ENCODE assay signal across 9 mouse cellular contexts in the genomic region with DNA sequence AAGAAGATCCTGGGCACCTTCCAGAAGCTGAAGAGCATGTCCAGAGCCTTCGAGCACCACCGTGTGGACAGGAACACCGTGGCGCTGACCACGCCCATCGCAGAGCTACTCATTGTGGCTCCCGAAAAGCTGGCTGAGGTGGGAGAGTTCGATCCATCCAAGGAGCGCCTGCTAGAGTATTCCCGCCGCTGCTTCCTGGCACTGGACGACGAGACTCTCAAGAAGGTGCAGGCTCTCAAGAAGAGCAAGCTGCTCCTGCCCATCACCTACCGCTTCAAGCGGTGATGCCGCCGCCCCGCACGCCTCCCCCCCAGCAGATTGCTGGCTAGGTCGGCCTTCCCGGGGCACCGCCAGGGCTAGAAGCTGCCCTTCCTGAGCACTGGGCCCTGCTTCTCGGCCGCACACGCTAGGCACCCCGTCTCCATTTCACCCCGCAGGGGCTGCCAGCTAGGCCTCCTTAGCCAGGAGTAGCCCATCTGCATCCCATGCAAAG. TPM values are rescaled to one million over a fixed set of nuclear protein-coding genes. Genes with fewer than 3 reads are reported as not detected.
DNase-seq lines count a peak whose midpoint lies in the region; ATAC-seq and TF ChIP-seq lines count a peak whose summit lies in the region.
"Had no signal": no experiment of that assay in that cellular context is flagged by ENCODE, and none has a peak within 500 bp of the region (broad histone marks: within the 10 kb centered on the region; RNA-seq: fewer than 3 reads in every experiment).

No protein-coding gene starts in this region.

- TF ChIP-seq POLR2A in testis, adult 2 months (IDR thresholded peaks at IDR 0.05; ENCODE audit: control insufficient read depth, low read depth, low read length): no peak; the same call in 1 of the 2 replicates

- peak overlapping the region; percentile 93 for H3K9ac ChIP-seq in heart, embryonic 12.5 days
- peak overlapping the region; percentile 95 for H3K9ac ChIP-seq in kidney, postnatal 0 days (ENCODE audit: low read depth, low read length)
- H3K9ac ChIP-seq in neural tube, embryonic 13.5 days: peak overlapping the region; percentile 88

- H3K36me3 ChIP-seq in E14TG2a.4 (ENCODE audit: insufficient read depth, low read length): peaks cover 25% of the 10 kb centered on the region
- no peaks in the 10 kb centered on the region for H3K36me3 ChIP-seq in heart, embryonic 12.5 days
- H3K36me3 ChIP-seq in kidney, postnatal 0 days (ENCODE audit: insufficient read depth, low read length): no peaks in the 10 kb centered on the region
- H3K36me3 ChIP-seq in neural tube, embryonic 13.5 days: no peaks in the 10 kb centered on the region
- no peaks in the 10 kb centered on the region for H3K36me3 ChIP-seq in testis, adult 2 months (ENCODE audit: control insufficient read depth, insufficient read depth, low read length)

- peak overlapping the region; percentile 97 for H3K4me3 ChIP-seq in E14TG2a.4 (replicated peaks; ENCODE audit: low read length)
- peak overlapping the region; percentile 93 for H3K4me3 ChIP-seq in brown adipose tissue, adult 24 weeks (ENCODE audit: insufficient read depth, low read depth, low read length)
- peak overlapping the region; percentile 83 for H3K4me3 ChIP-seq in heart, embryonic 12.5 days
- peak overlapping the region; percentile 77 for H3K4me3 ChIP-seq in kidney, postnatal 0 days (replicated peaks; ENCODE audit: low read depth, low read length)
- H3K4me3 ChIP-seq in neural tube, embryonic 13.5 days: peak overlapping the region; percentile 82
- H3K4me3 ChIP-seq in testis, adult 2 months (ENCODE audit: control insufficient read depth, low read depth, low read length): peak overlapping the region; percentile 93

- peak overlapping the region; percentile 92 for H3K4me2 ChIP-seq in heart, embryonic 12.5 days
- peak overlapping the region; percentile 77 for H3K4me2 ChIP-seq in kidney, postnatal 0 days (ENCODE audit: low read length)
- peak overlapping the region; percentile 97 for H3K4me2 ChIP-seq in neural tube, embryonic 13.5 days

- TF ChIP-seq CTCF in E14TG2a.4 (conservative IDR thresholded peaks at IDR 0.05; ENCODE audit: low read length): 0 out of 2 replicates have a peak, but pooled peaks have one; percentile 16
- peak; percentile 82 for TF ChIP-seq CTCF in kidney, postnatal 0 days (IDR thresholded peaks at IDR 0.05; ENCODE audit: low read depth)
- peak; percentile 55; the same call in 1 of the 2 replicates for TF ChIP-seq CTCF in testis, adult 2 months (IDR thresholded peaks at IDR 0.05; ENCODE audit: control insufficient read depth, insufficient read depth, insufficient replicate concordance, low read depth, low read length)

- H3K4me1 ChIP-seq in E14TG2a.4 (replicated peaks; ENCODE audit: low read depth, low read length): peaks cover 55% of the 10 kb centered on the region
- peaks cover 9% of the 10 kb centered on the region; the same call in 1 of the 2 replicates for H3K4me1 ChIP-seq in brown adipose tissue, adult 24 weeks (ENCODE audit: control insufficient read depth, insufficient read depth, insufficient read length, low read length)
- peaks cover 33% of the 10 kb centered on the region for H3K4me1 ChIP-seq in heart, embryonic 12.5 days (replicated peaks)
- peaks cover 12% of the 10 kb centered on the region; the same call in 1 of the 2 replicates for H3K4me1 ChIP-seq in kidney, postnatal 0 days (replicated peaks; ENCODE audit: insufficient read depth, low read length)
- peaks cover 72% of the 10 kb centered on the region for H3K4me1 ChIP-seq in neural tube, embryonic 13.5 days (replicated peaks)
- peaks cover 28% of the 10 kb centered on the region for H3K4me1 ChIP-seq in testis, adult 2 months (ENCODE audit: control insufficient read depth, insufficient read depth, low read length)

- H3K27ac ChIP-seq in brown adipose tissue, adult 24 weeks (replicated peaks; ENCODE audit: low read depth, low read length): peak overlapping the region; percentile 93
- peak overlapping the region; percentile 99 for H3K27ac ChIP-seq in heart, embryonic 12.5 days (ENCODE audit: poor library complexity, severe bottlenecking)
- H3K27ac ChIP-seq in kidney, postnatal 0 days: peak overlapping the region; percentile 98
- H3K27ac ChIP-seq in neural tube, embryonic 13.5 days (replicated peaks): peak overlapping the region; percentile 99
- H3K27ac ChIP-seq in testis, adult 2 months (ENCODE audit: control insufficient read depth, insufficient read depth, low read depth, low read length): peak overlapping the region; percentile 98

- peak; percentile 93 for DNase-seq in kidney, postnatal 0 days (ENCODE audit: low spot score)
- peak; percentile 81 to 86 for DNase-seq in lung, adult 18-20 months

- ATAC-seq in erythroid progenitor cell, adult 5-6 weeks (replicated peaks; ENCODE audit: low FRiP score, poor library complexity, severe bottlenecking): peak; percentile 60
- ATAC-seq in heart, embryonic 12.5 days (ENCODE audit: insufficient number of reproducible peaks, low FRiP score): no peak
- no peak for ATAC-seq in kidney, postnatal 0 days (replicated peaks; ENCODE audit: low FRiP score, low read depth)
- ATAC-seq in neural tube, embryonic 13.5 days (ENCODE audit: low read depth): peak; percentile 0; the same call in 1 of the 2 replicates

- 2% methylated on average over 27 of the region's 27 CpGs for WGBS in heart, embryonic 12.5 days
- 3% methylated on average over 27 of the region's 27 CpGs for WGBS in kidney, postnatal 0 days
- 2% methylated on average over 27 of the region's 27 CpGs for WGBS in neural tube, embryonic 13.5 days

- H3K27me3 ChIP-seq in E14TG2a.4 (ENCODE audit: insufficient read depth, low read length): peaks cover 37% of the 10 kb centered on the region
- peaks cover 37% of the 10 kb centered on the region for H3K27me3 ChIP-seq in heart, embryonic 12.5 days (replicated peaks)
- peaks cover under 1% of the 10 kb centered on the region; the same call in 1 of the 2 replicates for H3K27me3 ChIP-seq in kidney, postnatal 0 days (ENCODE audit: insufficient read depth, low read length)
- peaks cover 34% of the 10 kb centered on the region for H3K27me3 ChIP-seq in neural tube, embryonic 13.5 days
- H3K27me3 ChIP-seq in testis, adult 2 months (ENCODE audit: control insufficient read depth, insufficient read depth, low read length): no peaks in the 10 kb centered on the region

- no peaks in the 10 kb centered on the region for H3K9me3 ChIP-seq in E14TG2a.4 (ENCODE audit: low read length)
- no peaks in the 10 kb centered on the region for H3K9me3 ChIP-seq in heart, embryonic 12.5 days (replicated peaks)
- no peaks in the 10 kb centered on the region for H3K9me3 ChIP-seq in kidney, postnatal 0 days (replicated peaks; ENCODE audit: low read length)
- H3K9me3 ChIP-seq in neural tube, embryonic 13.5 days: no peaks in the 10 kb centered on the region

RNA-seq across cellular contexts. Expression of a gene that starts 1.7 kb away (rescaled TPM):
- polyA plus RNA-seq in brown adipose tissue, adult 24 weeks (2012; ENCODE audit: insufficient read depth, insufficient read length, missing spikeins): 44.6 and 58.8 TPM in 2 replicates
- total RNA-seq in erythroid progenitor cell, adult 5-6 weeks (2015; ENCODE audit: low replicate concordance): 93.0 and 138 TPM in 2 replicates
- total RNA-seq in erythroid progenitor cell, adult 5-6 weeks (2017; ENCODE audit: low replicate concordance): 83.8 and 99.2 TPM in 2 replicates
- polyA plus RNA-seq in heart, embryonic 12.5 days (2016; fragmentation: Nextera tagmentation; extraction: Ambion mirVana): 81.7 and 83.9 TPM in 2 replicates
- polyA plus RNA-seq in kidney, postnatal 0 days (2015; fragmentation: Nextera tagmentation; extraction: Ambion mirVana): 95.0 and 103 TPM in 2 replicates
- 105 and 112 TPM in 2 replicates for polyA plus RNA-seq in neural tube, embryonic 13.5 days (2015; fragmentation: Nextera tagmentation; extraction: Ambion mirVana)
- 85.7 and 88.5 TPM in 2 replicates for polyA plus RNA-seq in testis, adult 2 months (2012; rRNA removed)

RNA-seq across cellular contexts. Expression of a gene that starts 8.9 kb away (rescaled TPM):
- polyA plus RNA-seq in brown adipose tissue, adult 24 weeks (2012; ENCODE audit: insufficient read depth, insufficient read length, missing spikeins): 4.4 and 5.6 TPM in 2 replicates
- total RNA-seq in erythroid progenitor cell, adult 5-6 weeks (2015; ENCODE audit: low replicate concordance): not detected in 2 replicates
- not detected in 2 replicates for total RNA-seq in erythroid progenitor cell, adult 5-6 weeks (2017; ENCODE audit: low replicate concordance)
- polyA plus RNA-seq in heart, embryonic 12.5 days (2016; fragmentation: Nextera tagmentation; extraction: Ambion mirVana): 16.6 and 17.7 TPM in 2 replicates
- 48.7 and 54.0 TPM in 2 replicates for polyA plus RNA-seq in kidney, postnatal 0 days (2015; fragmentation: Nextera tagmentation; extraction: Ambion mirVana)
- 69.9 and 81.4 TPM in 2 replicates for polyA plus RNA-seq in neural tube, embryonic 13.5 days (2015; fragmentation: Nextera tagmentation; extraction: Ambion mirVana)
- polyA plus RNA-seq in testis, adult 2 months (2012; rRNA removed): 9.4 and 11.1 TPM in 2 replicates

RNA-seq across cellular contexts. Expression of a gene that starts 19.8 kb away (rescaled TPM):
- 66.5 and 69.5 TPM in 2 replicates for polyA plus RNA-seq in brown adipose tissue, adult 24 weeks (2012; ENCODE audit: insufficient read depth, insufficient read length, missing spikeins)
- 84.3 and 88.3 TPM in 2 replicates for total RNA-seq in erythroid progenitor cell, adult 5-6 weeks (2015; ENCODE audit: low replicate concordance)
- 75.9 and 127 TPM in 2 replicates for total RNA-seq in erythroid progenitor cell, adult 5-6 weeks (2017; ENCODE audit: low replicate concordance)
- 52.1 TPM in 2 replicates for polyA plus RNA-seq in heart, embryonic 12.5 days (2016; fragmentation: Nextera tagmentation; extraction: Ambion mirVana)
- 58.4 and 61.7 TPM in 2 replicates for polyA plus RNA-seq in kidney, postnatal 0 days (2015; fragmentation: Nextera tagmentation; extraction: Ambion mirVana)
- 76.4 and 89.3 TPM in 2 replicates for polyA plus RNA-seq in neural tube, embryonic 13.5 days (2015; fragmentation: Nextera tagmentation; extraction: Ambion mirVana)
- polyA plus RNA-seq in testis, adult 2 months (2012; rRNA removed): 91.7 and 103 TPM in 2 replicates

RNA-seq across cellular contexts. Expression of a gene that starts 22.0 kb away (rescaled TPM):
- 1.2 and 1.9 TPM in 2 replicates for polyA plus RNA-seq in brown adipose tissue, adult 24 weeks (2012; ENCODE audit: insufficient read depth, insufficient read length, missing spikeins)
- 0.42 and 1.8 TPM in 2 replicates for total RNA-seq in erythroid progenitor cell, adult 5-6 weeks (2015; ENCODE audit: low replicate concordance)
- 0.90 TPM in 1 of 2 replicates, not detected in the other for total RNA-seq in erythroid progenitor cell, adult 5-6 weeks (2017; ENCODE audit: low replicate concordance)
- 3.6 and 4.9 TPM in 2 replicates for polyA plus RNA-seq in heart, embryonic 12.5 days (2016; fragmentation: Nextera tagmentation; extraction: Ambion mirVana)
- 5.7 and 6.6 TPM in 2 replicates for polyA plus RNA-seq in kidney, postnatal 0 days (2015; fragmentation: Nextera tagmentation; extraction: Ambion mirVana)
- 8.3 and 9.1 TPM in 2 replicates for polyA plus RNA-seq in neural tube, embryonic 13.5 days (2015; fragmentation: Nextera tagmentation; extraction: Ambion mirVana)
- polyA plus RNA-seq in testis, adult 2 months (2012; rRNA removed): 4.3 and 5.2 TPM in 2 replicates

RNA-seq across cellular contexts. Expression of a gene that starts 26.4 kb away (rescaled TPM):
- not detected in 2 replicates for polyA plus RNA-seq in brown adipose tissue, adult 24 weeks (2012; ENCODE audit: insufficient read depth, insufficient read length, missing spikeins)
- not detected in 2 replicates for total RNA-seq in erythroid progenitor cell, adult 5-6 weeks (2015; ENCODE audit: low replicate concordance)
- not detected in 2 replicates for total RNA-seq in erythroid progenitor cell, adult 5-6 weeks (2017; ENCODE audit: low replicate concordance)
- not detected in 2 replicates for polyA plus RNA-seq in heart, embryonic 12.5 days (2016; fragmentation: Nextera tagmentation; extraction: Ambion mirVana)
- polyA plus RNA-seq in kidney, postnatal 0 days (2015; fragmentation: Nextera tagmentation; extraction: Ambion mirVana): not detected in 2 replicates
- polyA plus RNA-seq in neural tube, embryonic 13.5 days (2015; fragmentation: Nextera tagmentation; extraction: Ambion mirVana): not detected in 2 replicates
- not detected in 2 replicates for polyA plus RNA-seq in testis, adult 2 months (2012; rRNA removed)
- total RNA-seq: hematopoietic stem cell, adult 5-6 weeks had no signal

Comparison
In these comparisons a context has a peak if more than half of its experiments do, and no peak if none do; other contexts are left out.
1. CTCF ChIP-seq: peak in every context shown above with its lines; median percentile 82 in kidney, postnatal 0 days; 55 in testis, adult 2 months; 16 in E14TG2a.4.
2. ATAC-seq: peak in erythroid progenitor cell, adult 5-6 weeks (single experiment) and neural tube, embryonic 13.5 days (single experiment); none in heart, embryonic 12.5 days (single experiment) and kidney, postnatal 0 days (single experiment).
3. Peak in every context shown above with its lines, with median percentiles within 50 percentile points of each other: H3K4me3 ChIP-seq, H3K27ac ChIP-seq, H3K4me2 ChIP-seq and H3K9ac ChIP-seq.